Mouse (Mus musculus) limb, embryonic 14.5 days (tissue): ENCODE measurements at regions not wholly inside any gene's neighbourhood (a gene's known extent, or its start where the extent isn't known, plus 50 kb on each side); places are given as distances from the start of the nearest gene placed in this dataset.

Experiments
- ATAC-seq: fragments of 200-750 bp; cut with Nextera tagmentation; 2 replicates; pipeline ENCODE4 v1.8.0; 2017; ENCODE audit warnings: low read depth, moderate number of reproducible peaks, moderate TSS enrichment; ENCODE audit not compliant: low FRiP score
- DNase-seq: peaks from one replicate; pipeline ENCODE4 v3.0.0-alpha.2; 2015; ENCODE audit warnings: low spot score
- H3K27ac ChIP-seq: fragments of 300-500 bp; sonication (generic); replicated peaks from 2 replicates; pipeline ENCODE4 v1.5.1; 2014; ENCODE audit warnings: low read depth, mild to moderate bottlenecking, low read length, moderate library complexity, mixed read lengths
- H3K27me3 ChIP-seq: fragments of 300-500 bp; sonication (generic); 2 replicates; pipeline ENCODE4 v1.6.1; 2014; ENCODE audit warnings: low read length, mixed read lengths; ENCODE audit not compliant: control insufficient read depth, insufficient read depth
- H3K36me3 ChIP-seq: fragments of 300-500 bp; sonication (generic); 2 replicates; pipeline ENCODE4 v1.6.1; 2014; ENCODE audit warnings: mild to moderate bottlenecking, low read length, moderate library complexity, mixed read lengths; ENCODE audit not compliant: control insufficient read depth, insufficient read depth
- H3K4me1 ChIP-seq: fragments of 300-500 bp; sonication (generic); 2 replicates; pipeline ENCODE4 v1.6.1; 2014; ENCODE audit warnings: antibody characterized with exemption, low read length, mixed read lengths; ENCODE audit not compliant: control insufficient read depth, insufficient read depth
- H3K4me2 ChIP-seq: fragments of 300-500 bp; sonication (generic); replicated peaks from 2 replicates; pipeline ENCODE4 v1.6.1; 2014; ENCODE audit warnings: low read depth, mild to moderate bottlenecking, low read length, moderate library complexity; ENCODE audit not compliant: severe bottlenecking
- H3K4me3 ChIP-seq: fragments of 300-500 bp; sonication (generic); replicated peaks from 2 replicates; pipeline ENCODE4 v1.5.1; 2014; ENCODE audit warnings: low read length
- H3K9ac ChIP-seq: fragments of 300-500 bp; sonication (generic); 2 replicates; pipeline ENCODE4 v1.6.1; 2014; ENCODE audit warnings: mild to moderate bottlenecking, low read depth, low read length, moderate library complexity; ENCODE audit not compliant: severe bottlenecking
- H3K9me3 ChIP-seq: fragments of 300-500 bp; sonication (generic); 2 replicates; pipeline ENCODE4 v1.6.1; 2016; ENCODE audit warnings: low read length; ENCODE audit not compliant: control insufficient read depth
- POLR2A ChIP-seq: fragments of 200-500 bp; IDR thresholded peaks from 2 replicates; pipeline ENCODE4 v1.8.0; 2012; ENCODE audit warnings: inconsistent platforms, mild to moderate bottlenecking, moderate library complexity, borderline replicate concordance; ENCODE audit not compliant: insufficient read depth, insufficient read length; ENCODE audit errors: extremely low read depth
- WGBS: fragments of 180-500 bp; shearing (Covaris S2); extraction: QIAGEN DNeasy Blood & Tissue Kit; methylation state at CpG from one replicate; pipeline ENCODE4 v1.1.7; 2014; 5-methylcytosine and 5-hydroxymethylcytosine counted together

- ATAC-seq = no peak; the same call in 1 of the 2 replicates
- H3K4me1 ChIP-seq = no peaks in the 10 kb centered on the region
- H3K4me2 ChIP-seq = no peak overlapping the region
- H3K9ac ChIP-seq = no peak overlapping the region
- peaks cover 16% of the 10 kb centered on the region for H3K9me3 ChIP-seq
- H3K36me3 ChIP-seq = no peaks in the 10 kb centered on the region
- H3K4me3 ChIP-seq = no peak overlapping the region
- no peak overlapping the region for H3K27ac ChIP-seq
- 66% methylated on average over 1 of the region's 1 CpGs for WGBS
- no peak for DNase-seq
- H3K27me3 ChIP-seq = no peaks in the 10 kb centered on the region
- no peak for TF ChIP-seq POLR2A
Measured at GRCm38 (mm10) chr4:121985371-121985770, 363.5 kb upstream of the Gm12887 start.

- WGBS = 79% methylated on average over 3 of the region's 3 CpGs
- Histone ChIP-seq H3K4me1 (no peaks in the 10 kb centered on the region), H3K4me2 (no peak overlapping the region), H3K27me3 (no peaks in the 10 kb centered on the region), H3K4me3 (no peak overlapping the region), H3K9ac (no peak overlapping the region), H3K36me3 (no peaks in the 10 kb centered on the region), H3K27ac (no peak overlapping the region), H3K9me3 (peaks cover 20% of the 10 kb centered on the region)
- no peak for DNase-seq
- TF ChIP-seq POLR2A = no peak
- no peak for ATAC-seq
Measured at GRCm38 (mm10) chr4:121975831-121976230, 353.9 kb upstream of the Gm12887 start.
